Mouse (Mus musculus) heart, postnatal 0 days (tissue): ENCODE measurements at regions not wholly inside any gene's neighbourhood (a gene's known extent, or its start where the extent isn't known, plus 50 kb on each side); places are given as distances from the start of the nearest gene placed in this dataset.

Experiments
- CTCF ChIP-seq: IDR thresholded peaks from 2 replicates; pipeline ENCODE4 v1.5.1; 2016; ENCODE audit warnings: antibody characterized with exemption, control low read depth, low read depth
- EP300 ChIP-seq: IDR thresholded peaks from 2 replicates; pipeline ENCODE4 v1.6.1; 2016; ENCODE audit warnings: antibody characterized with exemption, low read depth

DNA sequence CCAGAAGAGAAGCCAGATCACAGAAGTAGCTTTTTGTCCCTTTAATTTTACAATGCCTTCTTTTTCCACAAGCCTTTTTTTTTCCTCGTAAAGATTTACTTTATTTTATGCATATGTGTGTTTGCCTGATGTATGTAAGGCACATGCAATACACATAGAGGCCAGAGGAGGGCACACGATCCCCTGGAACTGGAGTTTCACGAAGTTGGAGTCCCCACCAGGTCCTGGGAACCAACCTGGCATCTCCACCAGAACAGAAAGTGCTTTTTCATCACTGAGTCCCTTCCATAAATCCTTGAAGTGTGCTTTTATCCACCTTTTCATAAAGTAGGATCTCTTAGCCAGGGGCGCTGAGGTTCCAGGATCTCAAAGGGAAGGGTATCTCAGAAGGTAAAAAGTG, 152.8 kb downstream of the Gm45692 start:
- TF ChIP-seq EP300 (no peak), CTCF (peak; percentile 40)
